Mouse (Mus musculus): ENCODE measurements around the gene Olfr1299.

Gene Olfr1299

DNA sequence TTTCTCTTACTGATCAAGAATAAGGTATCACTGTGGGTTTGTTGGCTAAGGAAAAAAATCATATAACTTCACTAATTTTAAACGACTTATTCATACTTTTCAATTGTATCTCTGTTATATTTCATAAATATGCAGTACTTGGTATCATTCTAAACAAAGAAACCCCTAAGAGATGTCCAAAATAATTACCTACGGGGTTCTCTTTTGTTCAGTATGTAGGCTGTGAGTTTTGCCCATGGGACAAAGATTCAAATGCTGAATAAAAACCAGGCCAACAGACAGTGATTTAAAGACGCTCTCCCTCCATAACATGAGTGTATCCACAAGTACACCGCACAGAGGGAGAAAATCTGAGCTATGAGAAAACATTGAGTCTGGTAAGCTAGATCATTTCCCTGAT, at the start of gene Olfr1299:
Olfr1299 (plus strand) TSS at position 301 of the 400 bp plus-strand sequence.
- DNase-seq (ENCODE audit: low spot score): no peak

DNA sequence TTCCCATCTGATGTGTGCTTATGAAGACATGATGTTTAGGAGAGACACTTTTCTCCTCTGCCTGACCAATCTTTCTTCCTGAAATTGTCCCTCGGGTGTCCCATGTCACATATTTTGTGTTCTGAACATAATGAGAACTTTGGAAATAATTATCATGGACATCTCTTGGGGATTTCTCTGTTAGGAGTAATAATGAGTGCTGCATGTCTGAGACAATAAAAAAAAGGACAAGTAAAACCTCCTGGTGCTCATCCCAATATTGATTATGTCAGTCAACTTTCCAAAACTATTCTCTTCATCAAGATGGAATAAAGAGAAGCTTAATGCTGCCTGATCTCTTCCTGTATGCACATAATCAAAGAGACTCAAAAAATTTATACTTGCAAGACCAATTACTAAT, 34.8 kb upstream of the Olfr1299 start, which contains the start of gene Olfr1297:
Olfr1297 (minus strand) TSS at position 101 of the 400 bp plus-strand sequence.
- no peak for DNase-seq (ENCODE audit: low spot score)

- DNase-seq (ENCODE audit: low spot score): no peak
These were observed 12.1 kb upstream of the Olfr1299 start, which contains the start of gene Olfr1298 for GRCm38 (mm10) chr2:111649101-111649500. Gene Olfr1298, minus strand, starts transcription at chr2:111649201.

Data from urinary bladder, postnatal 14 days (tissue).